Mouse (Mus musculus) erythroblast, embryonic 14.5 days (primary cell): ENCODE results near the gene Vars.

ENCODE experiments used
- GATA1 ChIP-seq: IDR thresholded peaks from 2 replicates; pipeline ENCODE4 v1.6.1; 2012; ENCODE audit warnings: low read length, inconsistent platforms, mixed read lengths
- TAL1 ChIP-seq: IDR thresholded peaks from 3 replicates; pipeline ENCODE4 v1.6.1; 2012; ENCODE audit warnings: low read length, inconsistent platforms, mixed read lengths

GRCm38 (mm10) chr17:35001452-35002152, 815 bp downstream of the Vars start:
- TF ChIP-seq TAL1 (no peak), GATA1 (no peak)
